ENCODE assay signal across 24 mouse cellular contexts in genomic region chr5:45340411-45340810, GRCm38 (mm10).
"Had no signal": no experiment of that assay in that cellular context is flagged by ENCODE, and none has a peak within 500 bp of the region (broad histone marks: within the 10 kb centered on the region; RNA-seq: fewer than 3 reads in every experiment).

No protein-coding gene starts in this region.

- H3K9me3 ChIP-seq: heart, embryonic 10.5 days; heart, embryonic 12.5 days; hindbrain, embryonic 13.5 days; hindbrain, embryonic 15.5 days; intestine, embryonic 15.5 days; limb, embryonic 10.5 days; limb, embryonic 12.5 days; liver, embryonic 13.5 days had no signal

- H3K36me3 ChIP-seq: heart, embryonic 10.5 days; heart, embryonic 12.5 days; hindbrain, embryonic 13.5 days; hindbrain, embryonic 15.5 days; intestine, embryonic 15.5 days; limb, embryonic 10.5 days; limb, embryonic 12.5 days; liver, embryonic 13.5 days had no signal

- H3K4me1 ChIP-seq: heart, embryonic 10.5 days; heart, embryonic 12.5 days; hindbrain, embryonic 13.5 days; hindbrain, embryonic 15.5 days; intestine, embryonic 15.5 days; limb, embryonic 10.5 days; limb, embryonic 12.5 days; liver, embryonic 13.5 days had no signal

- H3K27me3 ChIP-seq: heart, embryonic 12.5 days; hindbrain, embryonic 13.5 days; hindbrain, embryonic 15.5 days; intestine, embryonic 15.5 days; limb, embryonic 12.5 days; liver, embryonic 13.5 days had no signal

- H3K4me2 ChIP-seq: heart, embryonic 12.5 days; hindbrain, embryonic 13.5 days; hindbrain, embryonic 15.5 days; intestine, embryonic 15.5 days; limb, embryonic 12.5 days; liver, embryonic 11.5 days; liver, embryonic 13.5 days had no signal

- H3K9ac ChIP-seq: heart, embryonic 12.5 days; hindbrain, embryonic 13.5 days; hindbrain, embryonic 15.5 days; intestine, embryonic 15.5 days; limb, embryonic 12.5 days; liver, embryonic 13.5 days had no signal

- H3K27ac ChIP-seq: heart, embryonic 10.5 days; hindbrain, embryonic 13.5 days; hindbrain, embryonic 15.5 days; intestine, embryonic 15.5 days; kidney, postnatal 0 days; layer of hippocampus, adult 2 months; left cerebral cortex, adult 2 months; limb, embryonic 10.5 days; limb, embryonic 12.5 days; liver, embryonic 13.5 days had no signal

- ATAC-seq: inflammation-experienced regulatory T-cells, adult 6 months; intestine, embryonic 15.5 days; intestine, postnatal 0 days had no signal

- DNase-seq: gastrocnemius, postnatal 14 days; gastrocnemius, postnatal 36 days; heart, adult 18-20 months; heart, postnatal 10 days; heart, postnatal 4 days; kidney, adult 18-20 months; kidney, adult 8-10 months; kidney, postnatal 14 days; kidney, postnatal 36 days; liver; liver, embryonic 13.5 days had no signal

- H3K4me3 ChIP-seq: heart, embryonic 10.5 days; heart, embryonic 12.5 days; hindbrain, embryonic 13.5 days; hindbrain, embryonic 15.5 days; intestine, embryonic 15.5 days; layer of hippocampus, adult 2 months; left cerebral cortex, adult 2 months; limb, embryonic 10.5 days; limb, embryonic 12.5 days; liver, embryonic 13.5 days had no signal
